In the genomic region with DNA sequence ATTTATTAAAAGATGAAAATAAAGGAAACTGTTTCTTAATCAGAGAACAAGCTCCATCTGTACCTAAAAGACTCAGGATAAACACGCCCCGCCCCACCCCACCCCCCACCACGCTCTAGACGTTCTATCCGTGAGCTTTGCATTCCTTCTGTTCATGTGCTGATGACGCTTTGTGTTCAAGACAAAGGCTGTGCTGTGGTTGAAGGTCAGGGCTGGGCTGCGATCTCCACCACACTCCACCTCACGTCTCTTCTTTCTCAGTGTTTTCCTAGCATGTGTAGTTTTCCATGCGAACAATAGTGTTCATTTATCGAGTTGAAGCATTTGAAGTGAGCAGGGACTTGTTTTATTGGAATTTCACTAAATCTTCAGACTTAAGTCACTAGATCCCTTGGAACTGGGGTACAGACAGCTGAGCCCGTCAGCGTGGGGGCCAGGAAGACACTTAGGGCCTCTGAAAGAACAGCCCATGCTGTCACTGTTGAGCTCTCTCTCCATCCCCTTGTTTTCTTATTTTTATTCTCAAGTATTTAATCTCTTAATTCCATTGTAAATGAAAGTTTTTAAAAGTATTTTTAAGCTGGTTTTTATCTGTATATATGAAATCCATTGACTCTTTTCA, we compare ENCODE assay signal across 10 mouse cellular contexts.
DNase-seq lines count a peak whose midpoint lies in the region; ATAC-seq and TF ChIP-seq lines count a peak whose summit lies in the region.
"Had no signal": no experiment of that assay in that cellular context is flagged by ENCODE, and none has a peak within 500 bp of the region (broad histone marks: within the 10 kb centered on the region; RNA-seq: fewer than 3 reads in every experiment).

No protein-coding gene starts in this region.

- no peaks in the 10 kb centered on the region for H3K9me3 ChIP-seq in embryonic facial prominence, embryonic 10.5 days
- no peaks in the 10 kb centered on the region for H3K9me3 ChIP-seq in hindbrain, embryonic 14.5 days (ENCODE audit: control insufficient read depth, low read length)
- no peaks in the 10 kb centered on the region for H3K9me3 ChIP-seq in neural tube, embryonic 11.5 days (ENCODE audit: control insufficient read depth, low read length)
- H3K9me3 ChIP-seq in liver, embryonic 11.5 days (ENCODE audit: control insufficient read depth, low read length) = no peaks in the 10 kb centered on the region
- H3K9me3 ChIP-seq in lung, postnatal 0 days (ENCODE audit: low read length) = no peaks in the 10 kb centered on the region

- DNase-seq in ZHBTc4 (ENCODE audit: low read depth, low spot score) = peak; percentile 98
- peak; percentile 53 for DNase-seq in embryonic facial prominence, embryonic 10.5 days (ENCODE audit: low spot score)
- no peak for DNase-seq in hindbrain, embryonic 14.5 days (ENCODE audit: low spot score)
- DNase-seq in neural tube, embryonic 11.5 days (ENCODE audit: low spot score) = peak; percentile 58
- no peak for DNase-seq in liver, embryonic 11.5 days (ENCODE audit: low spot score)
- no peak for DNase-seq in lung, postnatal 0 days (ENCODE audit: low spot score)
- DNase-seq in gastrocnemius, adult 8-10 months (ENCODE audit: low spot score in 2 of 2) = no peak
- DNase-seq: left cerebral cortex, postnatal 4 days; right cerebral cortex, postnatal 25 days had no signal

- H3K27me3 ChIP-seq in embryonic facial prominence, embryonic 10.5 days (replicated peaks; ENCODE audit: low read depth, poor library complexity, severe bottlenecking) = no peaks in the 10 kb centered on the region
- H3K27me3 ChIP-seq in hindbrain, embryonic 14.5 days (ENCODE audit: control insufficient read depth, insufficient read depth, low read length) = no peaks in the 10 kb centered on the region
- H3K27me3 ChIP-seq in neural tube, embryonic 11.5 days (ENCODE audit: control insufficient read depth, insufficient read depth, low read length) = no peaks in the 10 kb centered on the region
- no peaks in the 10 kb centered on the region for H3K27me3 ChIP-seq in liver, embryonic 11.5 days (replicated peaks; ENCODE audit: control insufficient read depth, insufficient read depth, low read length)
- no peaks in the 10 kb centered on the region for H3K27me3 ChIP-seq in lung, postnatal 0 days (replicated peaks; ENCODE audit: insufficient read depth, low read length)
- H3K27me3 ChIP-seq: Patski had no signal

- 9% methylated on average over 12 of the region's 12 CpGs for WGBS in embryonic facial prominence, embryonic 10.5 days
- 4% methylated on average over 12 of the region's 12 CpGs for WGBS in hindbrain, embryonic 14.5 days
- WGBS in neural tube, embryonic 11.5 days = 10% methylated on average over 12 of the region's 12 CpGs
- WGBS in liver, embryonic 11.5 days = 56% methylated on average over 12 of the region's 12 CpGs
- 24% methylated on average over 12 of the region's 12 CpGs for WGBS in lung, postnatal 0 days

- TF ChIP-seq CTCF in lung, postnatal 0 days (IDR thresholded peaks at IDR 0.05) = no peak

- H3K4me1 ChIP-seq in embryonic facial prominence, embryonic 10.5 days = peaks cover 6% of the 10 kb centered on the region
- no peaks in the 10 kb centered on the region for H3K4me1 ChIP-seq in hindbrain, embryonic 14.5 days (replicated peaks; ENCODE audit: control insufficient read depth, insufficient read depth, low read length)
- H3K4me1 ChIP-seq in neural tube, embryonic 11.5 days (ENCODE audit: control insufficient read depth, insufficient read depth, low read length) = no peaks in the 10 kb centered on the region
- no peaks in the 10 kb centered on the region for H3K4me1 ChIP-seq in liver, embryonic 11.5 days (replicated peaks; ENCODE audit: control insufficient read depth, insufficient read depth, low read length)
- no peaks in the 10 kb centered on the region for H3K4me1 ChIP-seq in lung, postnatal 0 days (ENCODE audit: insufficient read depth, low read depth, low read length)

- peak; percentile 43; the same call in 1 of the 2 replicates for ATAC-seq in hindbrain, embryonic 14.5 days (ENCODE audit: low FRiP score)
- ATAC-seq in neural tube, embryonic 11.5 days (ENCODE audit: insufficient read depth, low FRiP score, low TSS enrichment) = peak; percentile 86
- ATAC-seq in liver, embryonic 11.5 days (replicated peaks; ENCODE audit: low FRiP score) = no peak
- ATAC-seq in lung, postnatal 0 days = no peak
- ATAC-seq: Patski had no signal

- TF ChIP-seq EP300 in lung, postnatal 0 days (IDR thresholded peaks at IDR 0.05) = no peak

- H3K4me3 ChIP-seq in embryonic facial prominence, embryonic 10.5 days = no peak overlapping the region
- H3K4me3 ChIP-seq in hindbrain, embryonic 14.5 days (replicated peaks; ENCODE audit: low read length) = no peak overlapping the region
- H3K4me3 ChIP-seq in neural tube, embryonic 11.5 days (ENCODE audit: low read depth, low read length) = no peak overlapping the region
- no peak overlapping the region for H3K4me3 ChIP-seq in liver, embryonic 11.5 days (ENCODE audit: low read depth, low read length)
- H3K4me3 ChIP-seq in lung, postnatal 0 days (ENCODE audit: low read depth, low read length) = no peak overlapping the region

- H3K9ac ChIP-seq in hindbrain, embryonic 14.5 days = no peak overlapping the region
- H3K9ac ChIP-seq in neural tube, embryonic 11.5 days (ENCODE audit: low read length) = peak overlapping the region; percentile 12; the same call in 1 of the 2 replicates
- H3K9ac ChIP-seq in liver, embryonic 11.5 days (ENCODE audit: low read depth, low read length) = no peak overlapping the region
- H3K9ac ChIP-seq in lung, postnatal 0 days (replicated peaks; ENCODE audit: low read depth) = no peak overlapping the region

- H3K36me3 ChIP-seq in embryonic facial prominence, embryonic 10.5 days (replicated peaks) = no peaks in the 10 kb centered on the region
- H3K36me3 ChIP-seq in hindbrain, embryonic 14.5 days (replicated peaks; ENCODE audit: control insufficient read depth, insufficient read depth) = no peaks in the 10 kb centered on the region
- H3K36me3 ChIP-seq in neural tube, embryonic 11.5 days (ENCODE audit: control insufficient read depth, insufficient read depth, low read length) = no peaks in the 10 kb centered on the region
- no peaks in the 10 kb centered on the region for H3K36me3 ChIP-seq in liver, embryonic 11.5 days (ENCODE audit: control insufficient read depth, insufficient read depth, low read length)
- no peaks in the 10 kb centered on the region for H3K36me3 ChIP-seq in lung, postnatal 0 days (ENCODE audit: insufficient read depth, low read length)

- H3K4me2 ChIP-seq in hindbrain, embryonic 14.5 days (replicated peaks) = peak overlapping the region; percentile 24
- no peak overlapping the region for H3K4me2 ChIP-seq in neural tube, embryonic 11.5 days (ENCODE audit: low read depth)
- H3K4me2 ChIP-seq in liver, embryonic 11.5 days = no peak overlapping the region
- no peak overlapping the region for H3K4me2 ChIP-seq in lung, postnatal 0 days (replicated peaks; ENCODE audit: low read depth, low read length)

- peak overlapping the region; percentile 66 for H3K27ac ChIP-seq in embryonic facial prominence, embryonic 10.5 days (replicated peaks)
- H3K27ac ChIP-seq in hindbrain, embryonic 14.5 days = no peak overlapping the region
- H3K27ac ChIP-seq in neural tube, embryonic 11.5 days (ENCODE audit: low read depth, low read length) = no peak overlapping the region
- no peak overlapping the region for H3K27ac ChIP-seq in liver, embryonic 11.5 days (ENCODE audit: low read depth, low read length)
- H3K27ac ChIP-seq in lung, postnatal 0 days (ENCODE audit: low read length) = no peak overlapping the region

Comparison
In these comparisons a context has a peak if more than half of its experiments do, and no peak if none do; other contexts are left out.
1. DNase-seq: peak in ZHBTc4 (single experiment), embryonic facial prominence, embryonic 10.5 days (single experiment) and neural tube, embryonic 11.5 days (single experiment); none in hindbrain, embryonic 14.5 days (single experiment), liver, embryonic 11.5 days (single experiment), lung, postnatal 0 days (single experiment) and gastrocnemius, adult 8-10 months (0 of 2).
2. ATAC-seq: peak in hindbrain, embryonic 14.5 days (single experiment) and neural tube, embryonic 11.5 days (single experiment); none in liver, embryonic 11.5 days (single experiment) and lung, postnatal 0 days (single experiment).